Mouse (Mus musculus) midbrain, embryonic 15.5 days (tissue): ENCODE data around the gene Svip. TPM values are rescaled to one million over a fixed set of nuclear protein-coding genes. Genes with fewer than 3 reads are reported as not detected.
A peak's percentile ranks its signal among the peaks of the same experiment; 100 is the strongest.

Experiments used
- ATAC-seq: fragments of 200-750 bp; cut with Nextera tagmentation; replicated peaks from 2 replicates; pipeline ENCODE4 v1.8.0; 2017; ENCODE audit warnings: moderate TSS enrichment
- H3K27ac ChIP-seq: fragments of 300-500 bp; sonication (generic); 2 replicates; pipeline ENCODE4 v1.5.1; 2015; ENCODE audit warnings: mild to moderate bottlenecking, inconsistent platforms
- H3K27me3 ChIP-seq: fragments of 300-500 bp; sonication (generic); replicated peaks from 2 replicates; pipeline ENCODE4 v1.6.1; 2015; ENCODE audit warnings: inconsistent platforms
- H3K36me3 ChIP-seq: fragments of 300-500 bp; sonication (generic); replicated peaks from 2 replicates; pipeline ENCODE4 v1.6.1; 2015; ENCODE audit warnings: inconsistent platforms
- H3K4me1 ChIP-seq: fragments of 300-500 bp; sonication (generic); 2 replicates; pipeline ENCODE4 v1.6.1; 2015; ENCODE audit warnings: inconsistent platforms
- H3K4me2 ChIP-seq: fragments of 300-500 bp; sonication (generic); 2 replicates; pipeline ENCODE4 v1.6.1; 2015; ENCODE audit warnings: inconsistent platforms, mild to moderate bottlenecking, moderate library complexity
- H3K4me3 ChIP-seq: fragments of 300-500 bp; sonication (generic); 2 replicates; pipeline ENCODE4 v1.5.1; 2015; ENCODE audit warnings: mild to moderate bottlenecking, inconsistent platforms
- H3K9ac ChIP-seq: fragments of 300-500 bp; sonication (generic); 2 replicates; pipeline ENCODE4 v1.6.1; 2015; ENCODE audit warnings: mild to moderate bottlenecking, inconsistent platforms
- H3K9me3 ChIP-seq: fragments of 300-500 bp; sonication (generic); 2 replicates; pipeline ENCODE4 v1.6.1; 2016; ENCODE audit warnings: inconsistent platforms
- WGBS: fragments of 180-500 bp; shearing (Covaris S2); methylation state at CpG from one replicate; pipeline ENCODE4 v1.1.7; 2015; ENCODE audit warnings: mixed read lengths; 5-methylcytosine and 5-hydroxymethylcytosine counted together
- polyA plus RNA-seq: library from polyadenylated mRNA; unstranded; fragments of >200 nt; fragmentation: Nextera tagmentation; extraction: Ambion mirVana; gene quantifications from 2 replicates; pipeline ENCODE4 v1.2.1, GENCODE M21; 2015

Svip gene
- polyA plus RNA-seq, result 18.1 TPM in 2 replicates

DNA sequence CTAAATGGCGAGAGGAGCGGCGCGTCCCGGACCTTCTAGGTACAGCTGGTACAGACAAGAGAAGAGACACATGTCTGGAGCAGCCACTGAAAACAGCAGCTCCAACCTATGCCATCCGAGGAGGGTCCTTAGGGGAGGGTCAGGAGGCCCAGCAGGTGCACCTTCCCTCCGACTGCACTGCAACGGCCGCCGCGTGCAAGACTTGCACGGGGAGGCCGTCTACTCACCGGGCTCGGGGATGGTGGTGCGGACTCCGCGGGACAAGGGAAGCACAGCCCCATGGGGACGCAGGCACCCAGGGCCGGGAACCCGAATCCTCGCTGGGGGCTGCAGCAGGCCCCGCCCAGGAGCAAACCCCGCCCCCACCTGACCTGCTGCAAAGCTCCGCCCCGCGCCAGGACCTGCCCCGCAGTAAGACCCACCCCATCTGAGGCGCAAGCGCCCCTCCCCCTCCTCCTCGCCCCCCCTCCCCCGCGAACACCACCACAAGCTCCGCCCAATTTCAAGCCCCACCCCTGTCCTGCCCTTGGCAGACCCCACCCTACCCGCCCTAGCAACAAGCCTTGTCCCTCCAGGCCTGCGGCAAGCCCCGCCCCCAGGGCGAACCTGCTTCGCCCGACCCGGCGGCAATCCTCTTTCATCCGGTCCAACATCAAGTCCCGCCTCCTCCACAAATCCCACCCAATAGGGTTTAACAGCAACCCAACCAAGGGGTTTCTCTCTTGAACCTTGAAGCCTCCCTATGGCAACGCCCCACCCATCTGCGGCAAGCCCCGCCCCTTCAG lies at the start of gene Svip:
Gene Svip (minus strand): TSS at position 508 of the 785 bp plus-strand sequence.
- peaks cover 11% of the 10 kb centered on the region for H3K4me1 ChIP-seq
- 0 out of 2 replicates have a peak, but pooled peaks cover 3% of the 10 kb centered on the region for H3K27me3 ChIP-seq
- H3K27ac ChIP-seq, result peak within 1 kb of the TSS; percentile 83
- WGBS, result under 1% methylated on average over 35 of the region's 47 CpGs
- H3K4me2 ChIP-seq, result peak within 1 kb of the TSS; percentile 52
- no peaks in the 10 kb centered on the region for H3K9me3 ChIP-seq
- H3K9ac ChIP-seq, result peak within 1 kb of the TSS; percentile 70
- H3K36me3 ChIP-seq, result no peaks in the 10 kb centered on the region
- ATAC-seq, result peak; percentile 97
- peak within 1 kb of the TSS; percentile 86 for H3K4me3 ChIP-seq

DNA sequence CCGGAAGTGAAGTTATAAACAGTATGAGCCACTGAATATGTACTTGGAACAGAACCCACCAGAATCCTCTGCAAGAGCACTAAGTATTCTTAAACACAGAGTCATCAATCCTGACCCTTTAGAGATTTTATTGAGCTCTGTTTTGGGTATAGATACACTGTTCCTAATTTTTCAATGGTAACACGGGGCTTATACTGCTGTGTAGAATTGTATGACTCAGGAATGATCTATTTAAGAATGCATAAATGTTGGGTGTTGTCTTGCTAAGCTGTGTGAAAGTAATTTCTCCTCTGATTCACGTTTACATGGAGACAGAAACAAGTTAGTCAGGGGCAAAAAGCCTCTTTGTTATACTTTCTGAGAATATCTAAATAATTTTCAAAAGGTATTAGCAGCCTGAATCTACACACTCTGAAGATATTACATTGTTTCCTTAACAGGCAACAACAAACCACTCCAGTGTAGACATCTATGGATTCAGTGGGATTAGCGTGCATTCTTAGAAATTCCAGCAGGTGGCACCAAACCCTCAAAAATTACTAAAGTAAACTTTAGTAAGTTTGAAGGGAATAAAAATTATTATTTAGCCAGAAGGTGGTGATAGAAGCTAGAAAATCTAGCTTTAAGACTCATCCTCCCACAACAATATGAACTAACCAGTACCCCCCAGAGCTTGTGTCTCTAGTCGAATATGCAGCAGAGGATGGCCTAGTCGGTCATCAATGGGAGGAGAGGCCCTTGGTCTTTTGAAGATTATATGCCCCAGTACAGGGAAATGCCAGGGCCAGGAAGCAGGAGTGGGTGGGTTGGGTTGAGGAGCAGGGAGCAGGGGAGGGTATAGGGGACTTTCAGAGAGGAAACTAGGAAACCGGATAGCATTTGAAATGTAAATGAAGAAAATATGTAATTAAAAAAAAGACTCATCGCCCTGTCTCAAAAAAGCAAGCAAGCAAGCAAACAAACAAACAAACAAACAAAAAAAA lies 32.1 kb upstream of the Svip start:
- no peaks in the 10 kb centered on the region for H3K4me1 ChIP-seq
- ATAC-seq, result peak; percentile 81
- 48% methylated on average over 8 of the region's 8 CpGs for whole genome bisulfite sequencing
- H3K9me3 ChIP-seq, result no peaks in the 10 kb centered on the region
- H3K27ac ChIP-seq, result no peak overlapping the region
- no peaks in the 10 kb centered on the region for H3K27me3 ChIP-seq
- no peak overlapping the region for H3K4me2 ChIP-seq
- H3K4me3 ChIP-seq, result no peak overlapping the region
- no peak overlapping the region for H3K9ac ChIP-seq
- H3K36me3 ChIP-seq, result no peaks in the 10 kb centered on the region

DNA sequence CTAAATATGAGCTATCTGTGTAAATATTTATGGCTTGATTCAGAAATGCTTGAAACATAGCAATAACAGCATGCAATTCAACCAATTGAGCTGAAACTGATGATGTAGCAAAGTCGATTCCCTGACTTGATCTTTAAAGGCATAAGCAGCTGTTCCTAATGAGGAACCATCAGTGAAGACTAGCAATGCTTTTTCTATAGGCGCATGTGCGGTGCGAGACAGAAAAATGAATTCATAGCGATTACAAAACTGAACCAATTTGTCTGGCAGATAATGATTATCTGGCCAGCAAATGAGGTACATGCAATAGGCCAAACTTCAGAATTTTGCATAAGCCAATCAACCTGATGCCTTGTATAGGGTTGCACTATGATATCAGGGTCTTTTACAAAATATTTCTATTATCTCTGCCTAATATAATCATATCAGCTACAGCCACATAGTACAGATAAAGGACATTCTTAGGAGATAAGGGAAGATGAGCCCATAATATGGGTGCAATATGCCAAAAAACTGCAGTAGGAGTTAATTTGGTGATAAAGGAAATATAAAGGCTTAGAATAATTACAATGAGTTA lies 18.3 kb upstream of the Svip start:
- Histone ChIP-seq H3K9ac (no peak overlapping the region), H3K9me3 (no peaks in the 10 kb centered on the region), H3K4me3 (no peak overlapping the region), H3K4me2 (no peak overlapping the region), H3K36me3 (no peaks in the 10 kb centered on the region), H3K4me1 (no peaks in the 10 kb centered on the region), H3K27me3 (no peaks in the 10 kb centered on the region), H3K27ac (no peak overlapping the region)
- WGBS, result 85% methylated on average over 5 of the region's 5 CpGs
- no peak for ATAC-seq

DNA sequence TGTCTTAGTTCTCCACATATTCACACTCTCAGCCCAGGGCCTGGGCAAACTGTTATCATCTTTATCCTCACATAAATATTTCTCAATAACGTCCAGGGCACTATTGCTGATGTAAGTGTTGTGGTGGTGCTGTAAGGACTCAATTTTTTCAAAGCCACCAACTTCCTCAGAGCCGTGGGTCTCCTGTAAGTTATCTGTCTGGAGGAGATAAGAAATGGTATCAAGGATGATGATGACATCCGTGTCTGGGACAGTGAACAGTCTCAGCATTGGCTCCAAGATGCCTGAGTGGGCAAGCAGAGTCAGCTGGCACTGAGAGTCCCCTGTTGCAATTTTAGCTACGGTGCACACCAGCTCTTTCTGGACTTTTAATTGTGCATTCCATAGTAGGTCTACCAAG lies 16.2 kb upstream of the Svip start:
- no peak overlapping the region for H3K4me3 ChIP-seq
- H3K4me2 ChIP-seq, result no peak overlapping the region
- H3K4me1 ChIP-seq, result no peaks in the 10 kb centered on the region
- WGBS, result 92% methylated on average over 4 of the region's 4 CpGs
- no peak for ATAC-seq
- no peaks in the 10 kb centered on the region for H3K9me3 ChIP-seq
- no peaks in the 10 kb centered on the region for H3K27me3 ChIP-seq
- no peak overlapping the region for H3K27ac ChIP-seq
- no peaks in the 10 kb centered on the region for H3K36me3 ChIP-seq
- no peak overlapping the region for H3K9ac ChIP-seq

DNA sequence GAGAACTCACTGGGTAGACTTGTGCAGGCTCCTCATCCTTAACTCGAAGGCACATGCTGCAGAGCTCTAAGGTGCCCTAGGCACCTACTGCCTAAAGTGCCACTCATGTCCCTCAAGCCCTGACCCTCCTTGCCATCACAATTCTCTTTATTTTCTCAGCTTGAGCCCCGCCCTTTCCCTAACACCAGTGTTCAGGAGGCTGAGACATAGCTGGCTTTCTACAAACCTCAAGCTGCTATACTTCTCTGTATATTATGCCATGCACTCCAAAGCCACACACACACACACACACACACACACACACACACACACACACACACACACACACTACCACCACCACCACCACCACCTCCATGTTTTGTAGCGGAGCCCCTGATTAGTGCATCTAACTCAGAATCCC lies 9.8 kb upstream of the Svip start, which contains the start of gene 1700015G11Rik:
Gene 1700015G11Rik (minus strand): TSS at position 101 of the 400 bp plus-strand sequence.
- no peak within 1 kb of the TSS for H3K4me3 ChIP-seq
- no peak for ATAC-seq
- H3K36me3 ChIP-seq, result no peaks in the 10 kb centered on the region
- H3K9ac ChIP-seq, result no peak within 1 kb of the TSS
- no peak within 1 kb of the TSS for H3K4me2 ChIP-seq
- no peak within 1 kb of the TSS for H3K27ac ChIP-seq
- no peaks in the 10 kb centered on the region for H3K4me1 ChIP-seq
- no peaks in the 10 kb centered on the region for H3K27me3 ChIP-seq
- WGBS, result 86% methylated on average over 3 of the region's 3 CpGs
- no peaks in the 10 kb centered on the region for H3K9me3 ChIP-seq

DNA sequence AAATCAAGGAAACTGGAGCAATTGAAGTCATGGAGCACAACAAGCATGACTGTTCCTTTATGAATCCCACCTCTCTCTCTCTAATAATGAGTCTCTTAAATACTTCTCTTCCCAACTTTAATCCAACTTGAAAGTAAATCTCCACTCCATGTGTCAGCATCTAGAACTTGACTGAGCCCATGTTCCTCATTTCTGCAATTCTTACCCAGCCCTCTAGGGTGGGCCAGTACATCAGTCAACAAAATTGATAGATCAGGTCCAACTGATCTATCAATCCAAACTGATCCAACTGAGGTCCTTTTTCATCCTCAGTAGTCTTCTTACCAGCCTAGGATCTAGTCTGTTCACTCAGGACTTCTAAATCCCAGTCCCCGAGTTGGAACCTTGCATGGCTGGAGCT lies 9.4 kb upstream of the Svip start:
- Histone ChIP-seq H3K27ac (no peak overlapping the region), H3K4me2 (no peak overlapping the region), H3K9me3 (no peaks in the 10 kb centered on the region), H3K4me3 (no peak overlapping the region), H3K9ac (no peak overlapping the region), H3K36me3 (no peaks in the 10 kb centered on the region), H3K27me3 (no peaks in the 10 kb centered on the region), H3K4me1 (no peaks in the 10 kb centered on the region)
- WGBS, result 93% methylated on average over 1 of the region's 1 CpGs
- no peak for ATAC-seq

DNA sequence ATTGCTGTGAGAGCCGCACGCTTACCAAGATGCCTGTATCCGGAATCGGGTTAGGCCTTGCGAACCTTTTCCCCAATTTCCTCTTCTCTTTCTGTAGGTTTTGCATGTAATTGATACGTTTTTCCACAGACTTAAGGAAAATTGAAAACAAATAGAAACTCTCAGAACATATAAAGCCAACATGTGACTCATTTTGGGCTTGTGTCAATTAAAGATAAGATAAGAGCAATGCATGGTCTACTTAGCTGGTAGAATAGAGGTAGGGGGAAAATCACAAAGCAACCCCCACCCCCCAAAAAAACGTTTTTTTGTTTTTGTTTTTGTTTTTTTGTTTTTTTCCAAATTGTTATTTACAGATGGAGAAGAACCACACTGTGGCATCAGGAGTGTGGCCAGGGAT lies 7.6 kb upstream of the Svip start:
- no peak overlapping the region for H3K4me2 ChIP-seq
- no peaks in the 10 kb centered on the region for H3K36me3 ChIP-seq
- H3K4me3 ChIP-seq, result no peak overlapping the region
- H3K27me3 ChIP-seq, result 0 out of 2 replicates have a peak, but pooled peaks cover 3% of the 10 kb centered on the region
- no peaks in the 10 kb centered on the region for H3K9me3 ChIP-seq
- H3K9ac ChIP-seq, result no peak overlapping the region
- 85% methylated on average over 7 of the region's 7 CpGs for WGBS
- ATAC-seq, result no peak
- no peak overlapping the region for H3K27ac ChIP-seq
- H3K4me1 ChIP-seq, result no peaks in the 10 kb centered on the region

DNA sequence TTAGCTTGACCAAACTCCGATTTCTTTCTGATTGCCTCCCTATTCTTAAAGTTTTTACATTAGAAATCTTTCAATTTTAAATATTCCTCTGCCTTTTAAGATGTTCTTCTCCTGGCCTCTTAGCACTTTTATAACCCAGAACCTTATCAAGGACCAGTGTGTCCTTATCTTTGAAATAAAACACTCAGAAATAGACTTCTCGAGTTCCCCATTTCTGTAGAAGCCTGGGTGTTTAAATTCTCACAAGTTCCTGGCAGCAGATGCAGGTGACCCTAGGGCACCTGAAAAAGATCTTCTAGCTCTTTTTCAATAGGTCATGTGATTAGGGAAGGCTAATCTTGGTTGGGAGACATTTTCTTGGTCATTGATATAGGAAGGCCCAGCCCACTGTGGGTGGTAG lies 1.3 kb upstream of the Svip start:
- ATAC-seq, result no peak
- Histone ChIP-seq H3K4me3 (no peak overlapping the region), H3K4me1 (peaks cover 11% of the 10 kb centered on the region), H3K9me3 (no peaks in the 10 kb centered on the region), H3K36me3 (no peaks in the 10 kb centered on the region), H3K27ac (no peak overlapping the region), H3K4me2 (no peak overlapping the region), H3K27me3 (0 out of 2 replicates have a peak, but pooled peaks cover 3% of the 10 kb centered on the region), H3K9ac (no peak overlapping the region)
- WGBS, result 89% methylated on average over 2 of the region's 2 CpGs

DNA sequence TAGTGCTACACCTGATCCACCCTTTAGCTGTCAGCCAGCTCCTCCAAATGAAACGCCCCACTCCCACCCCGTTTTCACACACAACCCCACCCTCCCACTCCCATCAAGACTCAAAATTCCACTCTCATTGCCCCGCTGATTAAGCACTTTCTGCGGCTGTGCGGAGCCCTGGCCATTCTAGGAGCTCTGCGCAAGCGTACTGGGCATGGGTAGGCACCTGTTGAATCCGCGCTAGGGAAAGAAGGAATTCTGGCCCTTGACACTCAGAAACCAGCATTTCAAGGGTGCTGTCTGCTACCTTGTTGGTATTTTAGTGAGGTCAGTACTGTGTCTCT lies 445 bp upstream of the Svip start:
- Histone ChIP-seq H3K9ac (0 out of 2 replicates have a peak overlapping the region, but pooled peaks have one; percentile 12), H3K9me3 (no peaks in the 10 kb centered on the region), H3K4me3 (peak overlapping the region; percentile 86), H3K4me1 (peaks cover 11% of the 10 kb centered on the region), H3K27ac (peak overlapping the region; percentile 83), H3K4me2 (peak overlapping the region; percentile 52), H3K36me3 (no peaks in the 10 kb centered on the region), H3K27me3 (0 out of 2 replicates have a peak, but pooled peaks cover 3% of the 10 kb centered on the region)
- ATAC-seq, result no peak
- 0% methylated on average over 9 of the region's 9 CpGs for WGBS

DNA sequence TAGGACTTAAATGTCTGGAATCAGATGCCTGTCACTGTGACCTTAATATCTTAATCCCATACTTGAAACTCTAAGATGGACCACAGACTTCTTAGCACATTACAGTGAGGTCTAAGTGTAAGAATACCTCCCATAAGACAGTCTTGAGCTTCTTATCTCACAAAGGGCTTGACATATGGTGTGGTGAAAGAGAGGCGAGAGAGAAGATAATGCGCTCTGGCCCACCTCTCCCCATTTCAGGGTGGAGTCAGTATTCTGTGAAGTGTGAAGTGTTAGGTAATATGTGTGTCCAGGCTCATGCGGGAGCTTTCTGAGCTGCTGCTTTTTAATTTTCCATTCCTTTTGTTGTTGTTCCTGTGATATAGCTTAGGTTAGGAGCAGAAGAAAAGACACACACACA lies 14.8 kb downstream of the Svip start:
- H3K4me2 ChIP-seq, result no peak overlapping the region
- no peaks in the 10 kb centered on the region for H3K4me1 ChIP-seq
- no peaks in the 10 kb centered on the region for H3K36me3 ChIP-seq
- ATAC-seq, result no peak
- H3K9ac ChIP-seq, result no peak overlapping the region
- H3K9me3 ChIP-seq, result no peaks in the 10 kb centered on the region
- no peak overlapping the region for H3K27ac ChIP-seq
- H3K4me3 ChIP-seq, result no peak overlapping the region
- no peaks in the 10 kb centered on the region for H3K27me3 ChIP-seq
- WGBS, result 77% methylated on average over 3 of the region's 3 CpGs

DNA sequence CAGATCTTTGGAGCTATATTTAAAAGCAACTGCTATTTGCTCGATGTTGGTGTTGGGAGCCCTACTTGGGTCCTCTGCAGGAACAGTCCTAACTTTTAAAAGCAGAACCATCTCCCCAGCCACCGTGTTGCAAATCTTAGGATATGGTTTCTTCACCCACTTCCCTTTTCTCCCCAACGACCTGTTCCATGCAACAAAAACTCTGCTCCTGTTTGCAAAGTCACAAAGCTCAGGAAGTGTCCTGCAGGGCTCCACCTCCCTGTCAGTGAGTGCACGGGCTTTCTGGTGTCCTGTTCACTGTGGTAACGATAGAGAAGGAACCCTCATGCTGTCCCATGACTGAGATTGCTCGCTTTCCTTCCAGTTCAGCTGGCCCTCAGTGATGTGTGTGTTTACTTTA lies 18.9 kb downstream of the Svip start:
- no peak for ATAC-seq
- 80% methylated on average over 6 of the region's 6 CpGs for WGBS
- Histone ChIP-seq H3K9me3 (no peaks in the 10 kb centered on the region), H3K4me2 (no peak overlapping the region), H3K9ac (no peak overlapping the region), H3K4me3 (no peak overlapping the region), H3K4me1 (no peaks in the 10 kb centered on the region), H3K27ac (no peak overlapping the region), H3K27me3 (no peaks in the 10 kb centered on the region), H3K36me3 (no peaks in the 10 kb centered on the region)

DNA sequence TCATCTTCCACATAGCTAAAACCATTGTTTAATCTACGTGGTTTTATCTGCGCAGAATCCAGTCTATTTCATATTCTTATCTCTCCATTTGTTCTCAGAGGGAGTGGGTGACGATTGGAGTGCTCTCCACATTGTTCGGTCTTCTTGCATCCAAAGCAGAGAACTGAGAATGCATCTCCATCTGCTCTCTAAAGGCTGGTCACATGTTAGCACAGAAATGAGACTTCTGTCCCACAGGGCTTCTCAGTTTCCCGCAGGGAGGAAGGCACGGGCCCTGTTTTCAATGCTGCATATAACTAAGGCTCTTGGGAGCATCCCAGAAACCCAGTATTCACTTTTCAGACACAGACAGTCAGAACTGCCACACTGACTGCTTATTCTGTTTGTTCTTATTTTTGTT lies 20.1 kb downstream of the Svip start:
- Histone ChIP-seq H3K9ac (no peak overlapping the region), H3K36me3 (no peaks in the 10 kb centered on the region), H3K9me3 (no peaks in the 10 kb centered on the region), H3K4me3 (no peak overlapping the region), H3K27ac (no peak overlapping the region), H3K27me3 (no peaks in the 10 kb centered on the region), H3K4me1 (no peaks in the 10 kb centered on the region), H3K4me2 (no peak overlapping the region)
- 75% methylated on average over 6 of the region's 6 CpGs for WGBS
- ATAC-seq, result no peak
